Mouse (Mus musculus) intestine, embryonic 14.5 days (tissue): ENCODE data around the gene Capn9. TPM values are rescaled to one million over a fixed set of nuclear protein-coding genes. Genes with fewer than 3 reads are reported as not detected.
A peak's percentile ranks its signal among the peaks of the same experiment; 100 is the strongest.

ENCODE experiments used
- ATAC-seq: fragments of 200-750 bp; cut with Nextera tagmentation; replicated peaks from 2 replicates; pipeline ENCODE4 v1.8.0; 2017; ENCODE audit warnings: low read depth, moderate number of reproducible peaks, moderate TSS enrichment, moderate library complexity; ENCODE audit not compliant: low FRiP score, low TSS enrichment
- DNase-seq: peaks from one replicate; pipeline ENCODE4 v3.0.0-alpha.2; 2018; ENCODE audit warnings: low spot score
- H3K27ac ChIP-seq: fragments of 300-500 bp; sonication (generic); 2 replicates; pipeline ENCODE4 v1.5.1; 2014; ENCODE audit warnings: low read depth, mild to moderate bottlenecking, control low read depth
- H3K27me3 ChIP-seq: fragments of 300-500 bp; sonication (generic); replicated peaks from 2 replicates; pipeline ENCODE4 v1.6.1; 2014; ENCODE audit warnings: low read length, control low read depth; ENCODE audit not compliant: control insufficient read depth, insufficient read depth
- H3K36me3 ChIP-seq: fragments of 300-500 bp; sonication (generic); 2 replicates; pipeline ENCODE4 v1.6.1; 2014; ENCODE audit warnings: low read length, control low read depth; ENCODE audit not compliant: control insufficient read depth, insufficient read depth
- H3K4me1 ChIP-seq: fragments of 300-500 bp; sonication (generic); replicated peaks from 2 replicates; pipeline ENCODE4 v1.6.1; 2014; ENCODE audit warnings: low read length, control low read depth, mixed read lengths; ENCODE audit not compliant: control insufficient read depth, insufficient read depth
- H3K4me2 ChIP-seq: fragments of 300-500 bp; sonication (generic); 2 replicates; pipeline ENCODE4 v1.6.1; 2014; ENCODE audit warnings: low read length
- H3K4me3 ChIP-seq: fragments of 300-500 bp; sonication (generic); 2 replicates; pipeline ENCODE4 v1.5.1; 2014; ENCODE audit warnings: low read depth, low read length, control low read depth, mixed read lengths
- H3K9ac ChIP-seq: fragments of 300-500 bp; sonication (generic); 2 replicates; pipeline ENCODE4 v1.6.1; 2014; ENCODE audit warnings: mild to moderate bottlenecking, low read length
- H3K9me3 ChIP-seq: fragments of 300-500 bp; sonication (generic); 2 replicates; pipeline ENCODE4 v1.6.1; 2016; ENCODE audit warnings: low read length, control low read depth; ENCODE audit not compliant: control insufficient read depth
- WGBS: fragments of 180-500 bp; shearing (Covaris S2); extraction: QIAGEN DNeasy Blood & Tissue Kit; methylation state at CpG from one replicate; pipeline ENCODE4 v1.1.7; 2014; 5-methylcytosine and 5-hydroxymethylcytosine counted together
- polyA plus RNA-seq: library from polyadenylated mRNA; unstranded; fragments of >200 nt; fragmentation: Nextera tagmentation; extraction: Ambion mirVana; gene quantifications from 2 replicates; pipeline ENCODE4 v1.2.1, GENCODE M21; 2014

Capn9 gene
- 0.15 TPM in 1 of 2 replicates, not detected in the other for polyA plus RNA-seq

DNA sequence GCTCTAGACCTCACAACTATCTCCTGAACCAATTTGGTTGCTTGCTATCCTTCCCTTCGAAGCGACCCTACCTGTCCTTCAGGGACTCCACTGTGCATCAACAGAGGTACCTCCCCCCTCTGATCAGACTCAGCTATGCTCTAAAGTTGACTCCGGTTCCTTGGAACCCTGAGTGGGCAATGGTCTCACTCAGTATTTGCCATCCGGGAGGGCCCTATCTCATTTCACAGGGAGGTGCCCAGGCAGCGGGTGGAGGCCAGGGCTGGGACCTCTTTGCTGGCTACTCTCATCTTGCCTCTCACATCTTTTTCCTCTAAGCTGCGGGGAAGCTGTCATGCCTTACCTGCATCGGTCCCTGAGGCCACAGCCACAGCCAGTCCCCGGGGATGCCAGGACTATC is at the start of gene Capn9:
Capn9 (plus strand) TSS at position 301 of the 400 bp plus-strand sequence.
- Histone ChIP-seq H3K27me3 (no peaks in the 10 kb centered on the region), H3K4me2 (no peak within 1 kb of the TSS), H3K4me3 (no peak within 1 kb of the TSS), H3K36me3 (no peaks in the 10 kb centered on the region), H3K27ac (no peak within 1 kb of the TSS), H3K9me3 (no peaks in the 10 kb centered on the region), H3K9ac (no peak within 1 kb of the TSS), H3K4me1 (no peaks in the 10 kb centered on the region; the same call in 1 of the 2 replicates)
- DNase-seq (no peak), ATAC-seq (no peak)
- 90% methylated on average over 8 of the region's 8 CpGs for WGBS

DNA sequence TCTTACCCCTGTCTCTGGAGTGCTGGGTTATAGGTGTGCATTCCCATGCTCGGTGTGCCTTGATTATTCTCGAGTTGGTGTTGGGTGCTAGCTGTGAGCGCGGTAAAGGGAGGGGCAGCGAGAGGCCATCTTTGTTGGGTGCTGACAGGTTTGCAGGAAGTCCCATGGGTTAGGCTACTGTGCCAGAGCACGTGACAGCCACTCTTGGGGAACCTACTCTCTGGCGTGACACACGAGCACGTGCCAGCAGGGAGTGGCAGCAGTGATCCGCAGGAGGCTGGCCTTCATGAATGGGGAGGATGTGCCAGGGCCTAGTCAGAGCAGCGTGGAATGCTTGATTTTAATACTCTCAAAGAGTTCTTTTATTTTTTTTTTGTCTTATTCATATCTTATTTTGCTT is 49.6 kb upstream of the Capn9 start:
- Histone ChIP-seq H3K4me2 (no peak overlapping the region), H3K9me3 (no peaks in the 10 kb centered on the region), H3K27me3 (no peaks in the 10 kb centered on the region), H3K9ac (no peak overlapping the region), H3K36me3 (peaks cover 64% of the 10 kb centered on the region), H3K4me1 (peaks cover 10% of the 10 kb centered on the region), H3K27ac (no peak overlapping the region), H3K4me3 (no peak overlapping the region)
- DNase-seq, result no peak
- WGBS, result 96% methylated on average over 11 of the region's 11 CpGs
- no peak for ATAC-seq

DNA sequence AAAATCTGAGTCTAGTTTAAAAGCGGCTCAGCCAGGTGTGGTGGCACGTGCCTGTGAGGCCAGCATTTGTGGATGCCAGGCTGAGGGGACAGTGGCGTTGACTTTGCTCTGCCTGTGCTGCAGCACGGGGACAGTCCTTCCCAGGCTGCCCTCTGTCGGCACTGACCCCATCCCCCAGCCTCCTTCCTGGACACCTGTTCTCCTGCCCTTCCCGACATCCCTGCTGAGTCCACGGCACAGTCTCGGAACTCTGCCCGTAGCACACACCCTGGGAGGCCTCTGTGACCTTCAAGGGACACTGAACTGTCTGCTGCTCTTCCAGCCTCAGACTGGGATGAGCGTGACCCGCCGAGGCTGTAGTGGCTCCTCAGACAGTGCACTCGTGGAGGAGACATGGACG is 45.8 kb upstream of the Capn9 start:
- DNase-seq, result no peak
- H3K9ac ChIP-seq, result no peak overlapping the region
- no peak overlapping the region for H3K4me2 ChIP-seq
- H3K4me3 ChIP-seq, result no peak overlapping the region
- no peaks in the 10 kb centered on the region for H3K9me3 ChIP-seq
- H3K36me3 ChIP-seq, result peaks cover 92% of the 10 kb centered on the region
- H3K27ac ChIP-seq, result no peak overlapping the region
- H3K27me3 ChIP-seq, result no peaks in the 10 kb centered on the region
- WGBS, result 88% methylated on average over 14 of the region's 14 CpGs
- no peaks in the 10 kb centered on the region for H3K4me1 ChIP-seq
- ATAC-seq, result no peak

DNA sequence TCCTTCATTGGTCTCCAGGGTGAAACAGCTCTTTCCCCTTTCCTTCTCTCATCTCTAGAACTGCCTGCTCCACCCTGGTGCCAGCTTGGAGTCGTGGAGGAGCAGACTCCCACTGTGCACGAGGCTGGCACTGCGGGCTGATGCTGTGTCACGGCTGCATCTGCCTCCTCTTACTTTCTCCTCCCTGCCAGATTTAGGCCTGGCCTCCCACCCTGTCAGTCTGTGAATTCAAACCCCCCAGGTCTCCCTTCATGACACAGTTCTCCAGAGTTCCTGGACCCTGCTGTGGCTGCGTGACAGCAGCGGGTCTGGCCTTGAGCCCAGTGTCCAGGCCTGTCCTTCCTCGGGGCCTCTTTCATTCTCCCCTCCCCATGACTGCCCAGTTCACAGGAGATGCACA is 45.4 kb upstream of the Capn9 start:
- no peaks in the 10 kb centered on the region for H3K9me3 ChIP-seq
- H3K36me3 ChIP-seq, result peaks cover 95% of the 10 kb centered on the region
- DNase-seq, result no peak
- WGBS, result 91% methylated on average over 7 of the region's 7 CpGs
- H3K9ac ChIP-seq, result no peak overlapping the region
- H3K4me1 ChIP-seq, result no peaks in the 10 kb centered on the region
- H3K27me3 ChIP-seq, result no peaks in the 10 kb centered on the region
- no peak for ATAC-seq
- H3K4me2 ChIP-seq, result no peak overlapping the region
- H3K27ac ChIP-seq, result no peak overlapping the region
- no peak overlapping the region for H3K4me3 ChIP-seq

DNA sequence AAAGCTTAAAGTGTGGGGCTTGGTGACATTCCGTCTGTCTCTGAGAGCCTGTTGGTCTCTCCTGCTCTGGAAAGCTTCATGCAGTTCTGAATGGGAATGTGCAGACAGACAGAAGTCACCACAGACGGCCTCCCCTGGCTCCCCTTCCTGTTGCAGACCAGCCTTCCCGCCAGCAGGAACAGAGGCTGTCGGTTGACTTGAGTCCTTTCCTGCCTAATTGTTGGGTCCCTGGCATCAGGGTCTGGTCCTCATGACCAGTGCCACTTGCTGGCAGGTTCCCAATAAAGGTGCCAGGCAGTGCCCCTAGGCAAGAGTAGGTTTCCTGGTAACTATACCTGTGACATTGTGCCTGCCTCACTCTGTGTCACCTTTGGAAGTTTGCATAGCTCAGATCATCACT is 44.9 kb upstream of the Capn9 start:
- no peak overlapping the region for H3K4me3 ChIP-seq
- H3K4me2 ChIP-seq, result no peak overlapping the region
- no peaks in the 10 kb centered on the region for H3K4me1 ChIP-seq
- ATAC-seq, result no peak
- H3K27ac ChIP-seq, result no peak overlapping the region
- H3K27me3 ChIP-seq, result no peaks in the 10 kb centered on the region
- H3K9ac ChIP-seq, result no peak overlapping the region
- WGBS, result 80% methylated on average over 4 of the region's 4 CpGs
- no peak for DNase-seq
- peaks cover 95% of the 10 kb centered on the region for H3K36me3 ChIP-seq
- H3K9me3 ChIP-seq, result no peaks in the 10 kb centered on the region

DNA sequence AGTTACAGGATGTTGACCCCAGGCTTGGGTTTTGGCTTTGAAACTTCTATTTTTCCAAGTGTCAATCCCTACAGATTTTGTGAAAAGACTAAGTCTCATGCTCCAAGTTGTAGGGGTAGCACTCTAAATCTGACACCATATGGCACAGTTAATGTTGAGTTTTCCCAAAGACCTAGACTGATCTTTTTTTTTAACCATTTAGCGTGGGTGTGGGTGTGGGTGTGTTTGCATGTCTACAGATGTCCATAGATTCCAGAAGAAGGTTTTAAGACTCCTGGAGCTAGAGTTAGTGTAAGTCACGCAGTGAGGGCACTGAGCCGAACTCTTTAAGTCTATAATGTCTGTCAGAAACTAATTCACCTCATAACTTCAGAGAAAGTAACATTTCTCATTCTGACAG is 43.3 kb upstream of the Capn9 start:
- 93% methylated on average over 3 of the region's 3 CpGs for WGBS
- Histone ChIP-seq H3K27ac (no peak overlapping the region), H3K36me3 (peaks cover 86% of the 10 kb centered on the region), H3K4me2 (no peak overlapping the region), H3K9ac (no peak overlapping the region), H3K4me3 (no peak overlapping the region), H3K4me1 (no peaks in the 10 kb centered on the region), H3K9me3 (no peaks in the 10 kb centered on the region), H3K27me3 (no peaks in the 10 kb centered on the region)
- ATAC-seq (no peak), DNase-seq (no peak)

DNA sequence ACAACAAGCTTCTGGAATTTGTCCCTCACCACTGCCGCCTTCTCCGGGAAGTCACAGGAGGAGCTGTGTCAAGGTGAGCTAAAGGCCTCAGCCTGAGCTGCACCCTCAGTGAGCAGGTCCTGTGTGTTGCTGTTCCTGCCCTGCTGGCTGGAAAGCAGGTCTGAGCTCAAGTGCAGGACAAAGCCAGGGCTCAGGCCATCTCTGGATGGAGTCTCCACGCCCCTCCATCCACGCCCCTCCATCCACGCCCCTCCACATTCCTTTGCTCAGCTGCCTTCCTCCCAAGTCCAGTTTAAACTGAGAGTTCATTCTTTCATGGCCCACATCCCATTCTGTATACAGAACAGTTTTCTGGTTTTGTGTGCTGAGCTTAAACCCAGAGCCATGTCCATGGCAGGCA is 40.5 kb upstream of the Capn9 start:
- WGBS, result 86% methylated on average over 5 of the region's 5 CpGs
- H3K9ac ChIP-seq, result no peak overlapping the region
- no peaks in the 10 kb centered on the region for H3K4me1 ChIP-seq
- H3K27me3 ChIP-seq, result no peaks in the 10 kb centered on the region
- peaks cover 88% of the 10 kb centered on the region for H3K36me3 ChIP-seq
- no peak overlapping the region for H3K4me2 ChIP-seq
- ATAC-seq (no peak), DNase-seq (no peak)
- H3K4me3 ChIP-seq, result no peak overlapping the region
- no peak overlapping the region for H3K27ac ChIP-seq
- no peaks in the 10 kb centered on the region for H3K9me3 ChIP-seq

DNA sequence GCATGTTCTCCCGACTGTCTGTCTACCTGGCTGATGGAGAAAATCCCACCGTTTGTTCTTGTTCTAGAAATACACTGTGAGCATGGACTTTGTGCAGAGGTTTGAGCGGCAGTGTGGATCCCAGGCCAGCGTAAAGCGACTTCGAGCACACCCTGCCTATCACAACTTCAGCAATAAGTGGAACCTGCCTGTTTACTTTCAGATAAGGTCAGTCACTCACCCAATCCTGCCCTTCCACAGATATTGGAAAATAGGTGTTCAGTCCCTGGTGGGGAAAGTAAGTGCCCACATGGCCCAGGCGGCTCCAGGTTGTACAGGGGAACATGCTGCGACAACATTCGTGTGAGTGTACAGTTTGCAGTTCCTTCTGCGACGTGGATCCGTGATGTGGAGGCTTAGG is 35.0 kb upstream of the Capn9 start:
- Histone ChIP-seq H3K4me1 (no peaks in the 10 kb centered on the region), H3K4me3 (no peak overlapping the region), H3K27ac (no peak overlapping the region), H3K27me3 (no peaks in the 10 kb centered on the region), H3K36me3 (peaks cover 88% of the 10 kb centered on the region), H3K9ac (no peak overlapping the region), H3K4me2 (no peak overlapping the region), H3K9me3 (no peaks in the 10 kb centered on the region)
- ATAC-seq (peak; percentile 76; the same call in 1 of the 2 replicates), DNase-seq (no peak)
- WGBS, result 81% methylated on average over 12 of the region's 12 CpGs

DNA sequence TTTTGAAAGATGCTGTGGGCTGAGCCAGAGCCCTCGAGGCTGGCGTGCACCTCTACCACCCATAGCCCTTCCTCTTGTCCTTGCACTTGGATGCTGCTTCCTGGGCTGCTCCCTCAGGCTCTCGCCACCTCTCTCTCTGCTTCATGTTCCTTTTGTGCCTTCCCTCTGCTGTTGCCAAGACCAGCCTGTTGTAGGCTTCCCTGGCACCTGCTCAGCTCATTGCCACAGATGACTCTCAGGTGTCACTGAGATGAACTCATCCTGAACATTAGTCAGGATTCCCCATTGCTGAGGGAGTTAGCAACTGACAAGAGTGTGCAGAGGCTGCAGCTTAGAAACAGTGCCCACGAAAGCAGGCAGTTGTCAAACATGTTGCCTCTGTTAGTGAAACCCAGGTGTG is 33.9 kb upstream of the Capn9 start:
- H3K27me3 ChIP-seq, result no peaks in the 10 kb centered on the region
- no peaks in the 10 kb centered on the region for H3K9me3 ChIP-seq
- no peak overlapping the region for H3K4me2 ChIP-seq
- H3K4me3 ChIP-seq, result no peak overlapping the region
- ATAC-seq, result no peak
- H3K4me1 ChIP-seq, result no peaks in the 10 kb centered on the region
- no peak overlapping the region for H3K9ac ChIP-seq
- no peak for DNase-seq
- H3K27ac ChIP-seq, result no peak overlapping the region
- WGBS, result 93% methylated on average over 4 of the region's 4 CpGs
- H3K36me3 ChIP-seq, result peaks cover 98% of the 10 kb centered on the region
